Mouse (Mus musculus): Measurements from ENCODE around the gene Tnp1. TPM values are rescaled to one million over a fixed set of nuclear protein-coding genes. Genes with fewer than 3 reads are reported as not detected.

Gene Tnp1
- polyA plus RNA-seq, 1 experiment from 2014 or later: not detected

Other genes with a start within 250 kb of the Tnp1 start
- 244 and 262 TPM in 2 replicates for gene Igfbp2, start 191.4 kb downstream of the Tnp1 start, polyA plus RNA-seq (2015; fragmentation: Nextera tagmentation; extraction: Ambion mirVana)
- gene Igfbp5, start 141.0 kb downstream of the Tnp1 start, polyA plus RNA-seq (2015; fragmentation: Nextera tagmentation; extraction: Ambion mirVana): 42.6 and 42.8 TPM in 2 replicates